Mouse (Mus musculus) midbrain, embryonic 11.5 days (tissue): Measurements from ENCODE around the gene Slc44a3. TPM values are rescaled to one million over a fixed set of nuclear protein-coding genes. Genes with fewer than 3 reads are reported as not detected.

Source experiments
- ATAC-seq: fragments of 200-750 bp; cut with Nextera tagmentation; 2 replicates; pipeline ENCODE4 v1.8.0; 2017; ENCODE audit warnings: moderate TSS enrichment, moderate library complexity; ENCODE audit not compliant: low FRiP score
- DNase-seq: peaks from one replicate; pipeline ENCODE4 v3.0.0; 2015; ENCODE audit warnings: low spot score; ENCODE audit errors: missing footprints
- H3K27ac ChIP-seq: fragments of 300-500 bp; sonication (generic); 2 replicates; pipeline ENCODE4 v1.5.1; 2014; ENCODE audit warnings: low read depth, low read length
- H3K27me3 ChIP-seq: fragments of 300-500 bp; sonication (generic); 2 replicates; pipeline ENCODE4 v1.6.1; 2014; ENCODE audit warnings: mild to moderate bottlenecking, low read length, moderate library complexity, mixed read lengths; ENCODE audit not compliant: control insufficient read depth, insufficient read depth
- H3K36me3 ChIP-seq: fragments of 300-500 bp; sonication (generic); 2 replicates; pipeline ENCODE4 v1.6.1; 2014; ENCODE audit warnings: mild to moderate bottlenecking, low read length, moderate library complexity, mixed read lengths; ENCODE audit not compliant: control insufficient read depth, insufficient read depth
- H3K4me1 ChIP-seq: fragments of 300-500 bp; sonication (generic); 2 replicates; pipeline ENCODE4 v1.6.1; 2014; ENCODE audit warnings: low read length; ENCODE audit not compliant: control insufficient read depth, insufficient read depth
- H3K4me2 ChIP-seq: fragments of 300-500 bp; sonication (generic); 2 replicates; pipeline ENCODE4 v1.6.1; 2014; ENCODE audit warnings: mild to moderate bottlenecking, moderate library complexity
- H3K4me3 ChIP-seq: fragments of 300-500 bp; sonication (generic); 2 replicates; pipeline ENCODE4 v1.5.1; 2014; ENCODE audit warnings: low read depth, low read length
- H3K9ac ChIP-seq: fragments of 300-500 bp; sonication (generic); 2 replicates; pipeline ENCODE4 v1.6.1; 2014; ENCODE audit warnings: low read length
- H3K9me3 ChIP-seq: fragments of 300-500 bp; sonication (generic); 2 replicates; pipeline ENCODE4 v1.6.1; 2016; ENCODE audit warnings: low read length; ENCODE audit not compliant: control insufficient read depth
- WGBS: fragments of 180-500 bp; shearing (Covaris S2); extraction: QIAGEN DNeasy Blood & Tissue Kit; methylation state at CpG from one replicate; pipeline ENCODE4 v1.1.7; 2014; 5-methylcytosine and 5-hydroxymethylcytosine counted together
- polyA plus RNA-seq: library from polyadenylated mRNA; unstranded; fragments of >200 nt; fragmentation: Nextera tagmentation; extraction: Ambion mirVana; gene quantifications from 2 replicates; pipeline ENCODE4 v1.2.1, GENCODE M21; 2014

The Slc44a3 gene
- polyA plus RNA-seq, 1 experiment from 2014 or later = 0.38 TPM

DNA sequence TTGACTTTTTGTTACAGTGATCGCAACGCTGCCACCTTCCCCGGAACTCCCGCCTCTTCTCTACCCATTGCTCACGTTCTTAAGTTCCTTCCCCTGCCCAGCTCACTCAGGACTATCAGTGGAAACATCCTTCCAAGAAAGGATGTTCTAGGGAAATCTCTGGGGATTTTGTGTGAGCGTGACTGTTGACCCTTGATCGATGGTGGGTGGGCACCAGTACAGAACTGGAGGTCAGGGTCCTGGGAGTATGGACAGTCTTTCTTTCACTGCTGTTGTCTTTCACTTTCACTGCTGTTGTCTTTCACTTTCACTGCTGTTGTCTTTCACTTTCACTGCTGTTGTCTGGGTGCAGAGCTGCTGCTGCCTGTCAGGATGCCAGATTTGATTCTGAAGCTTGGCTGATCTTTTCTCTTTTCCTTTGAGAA lies 38.2 kb downstream of the Slc44a3 start:
- no peak overlapping the region for H3K9ac ChIP-seq
- no peak for DNase-seq
- H3K27ac ChIP-seq = no peak overlapping the region
- H3K4me2 ChIP-seq = no peak overlapping the region
- H3K4me3 ChIP-seq = no peak overlapping the region
- H3K27me3 ChIP-seq = no peaks in the 10 kb centered on the region
- H3K4me1 ChIP-seq = peaks cover 7% of the 10 kb centered on the region
- H3K9me3 ChIP-seq = no peaks in the 10 kb centered on the region
- H3K36me3 ChIP-seq = no peaks in the 10 kb centered on the region
- no peak for ATAC-seq
- WGBS = 84% methylated on average over 7 of the region's 7 CpGs

DNA sequence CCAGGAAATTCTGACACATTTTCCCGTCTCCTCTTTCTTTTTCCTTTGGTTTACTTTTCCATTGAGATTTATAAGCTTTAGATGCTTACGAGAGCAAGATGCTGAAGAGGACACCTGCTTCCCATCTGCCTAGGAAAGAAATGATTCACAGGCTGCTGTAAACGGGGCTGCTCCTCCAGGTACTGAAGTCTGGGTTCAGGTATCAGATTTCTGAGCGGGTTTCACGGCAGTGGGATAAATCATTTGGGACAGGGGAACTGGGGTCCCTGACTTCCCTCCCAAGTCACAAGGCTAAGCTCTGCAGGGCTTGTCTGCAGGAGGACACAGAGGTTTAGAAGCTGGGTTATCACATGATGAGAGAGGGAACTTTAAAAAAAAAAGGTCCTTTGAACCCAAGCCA lies 40.2 kb downstream of the Slc44a3 start:
- H3K27ac ChIP-seq = no peak overlapping the region
- no peak overlapping the region for H3K4me2 ChIP-seq
- H3K36me3 ChIP-seq = no peaks in the 10 kb centered on the region
- H3K9ac ChIP-seq = no peak overlapping the region
- ATAC-seq (no peak), DNase-seq (no peak)
- peaks cover 7% of the 10 kb centered on the region for H3K4me1 ChIP-seq
- H3K27me3 ChIP-seq = no peaks in the 10 kb centered on the region
- no peak overlapping the region for H3K4me3 ChIP-seq
- H3K9me3 ChIP-seq = no peaks in the 10 kb centered on the region
- WGBS = 69% methylated on average over 5 of the region's 5 CpGs

DNA sequence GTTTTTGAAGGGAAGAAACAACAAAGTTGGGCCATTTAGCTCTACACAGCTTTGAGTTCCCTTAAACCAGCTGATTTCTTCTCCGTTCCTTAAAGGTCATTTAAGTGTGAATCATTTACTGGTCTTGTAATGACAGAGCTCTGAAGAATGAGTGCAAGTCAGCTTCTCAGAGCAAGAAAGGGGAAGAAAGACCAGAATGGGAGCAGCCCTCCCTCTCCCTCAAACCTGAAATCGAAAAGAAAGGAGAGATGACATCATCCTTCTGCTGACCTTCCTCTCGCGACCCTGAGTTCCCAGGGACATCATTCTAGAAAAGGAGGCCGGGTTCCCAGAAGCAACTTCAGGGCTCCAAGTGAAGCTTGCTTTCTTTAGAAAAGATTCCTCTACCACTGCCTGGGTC lies 41.3 kb downstream of the Slc44a3 start:
- Histone ChIP-seq H3K9ac (no peak overlapping the region), H3K4me2 (no peak overlapping the region), H3K27me3 (no peaks in the 10 kb centered on the region), H3K9me3 (no peaks in the 10 kb centered on the region), H3K4me3 (no peak overlapping the region), H3K4me1 (peaks cover 7% of the 10 kb centered on the region), H3K27ac (no peak overlapping the region), H3K36me3 (no peaks in the 10 kb centered on the region)
- ATAC-seq (no peak), DNase-seq (no peak)
- 51% methylated on average over 5 of the region's 5 CpGs for WGBS

GRCm38 (mm10) chr3:121489462-121490118 lies 42.6 kb downstream of the Slc44a3 start:
- no peak overlapping the region for H3K9ac ChIP-seq
- no peak overlapping the region for H3K4me2 ChIP-seq
- peaks cover 7% of the 10 kb centered on the region for H3K4me1 ChIP-seq
- DNase-seq (no peak), ATAC-seq (0 out of 2 replicates have a peak, but pooled peaks have one; percentile 36)
- H3K9me3 ChIP-seq = no peaks in the 10 kb centered on the region
- no peaks in the 10 kb centered on the region for H3K27me3 ChIP-seq
- H3K4me3 ChIP-seq = no peak overlapping the region
- WGBS = 64% methylated on average over 12 of the region's 12 CpGs
- no peak overlapping the region for H3K27ac ChIP-seq
- no peaks in the 10 kb centered on the region for H3K36me3 ChIP-seq

- H3K4me1 ChIP-seq = peaks cover 30% of the 10 kb centered on the region
- no peak for ATAC-seq
- H3K4me3 ChIP-seq = no peak overlapping the region
- H3K36me3 ChIP-seq = no peaks in the 10 kb centered on the region
- H3K27ac ChIP-seq = no peak overlapping the region
- no peaks in the 10 kb centered on the region for H3K27me3 ChIP-seq
- 80% methylated on average over 2 of the region's 2 CpGs for WGBS
- no peak overlapping the region for H3K9ac ChIP-seq
- H3K9me3 ChIP-seq = no peaks in the 10 kb centered on the region
- no peak for DNase-seq
- H3K4me2 ChIP-seq = no peak overlapping the region
Measured at GRCm38 (mm10) chr3:121485201-121485600, 47.0 kb downstream of the Slc44a3 start.

DNA sequence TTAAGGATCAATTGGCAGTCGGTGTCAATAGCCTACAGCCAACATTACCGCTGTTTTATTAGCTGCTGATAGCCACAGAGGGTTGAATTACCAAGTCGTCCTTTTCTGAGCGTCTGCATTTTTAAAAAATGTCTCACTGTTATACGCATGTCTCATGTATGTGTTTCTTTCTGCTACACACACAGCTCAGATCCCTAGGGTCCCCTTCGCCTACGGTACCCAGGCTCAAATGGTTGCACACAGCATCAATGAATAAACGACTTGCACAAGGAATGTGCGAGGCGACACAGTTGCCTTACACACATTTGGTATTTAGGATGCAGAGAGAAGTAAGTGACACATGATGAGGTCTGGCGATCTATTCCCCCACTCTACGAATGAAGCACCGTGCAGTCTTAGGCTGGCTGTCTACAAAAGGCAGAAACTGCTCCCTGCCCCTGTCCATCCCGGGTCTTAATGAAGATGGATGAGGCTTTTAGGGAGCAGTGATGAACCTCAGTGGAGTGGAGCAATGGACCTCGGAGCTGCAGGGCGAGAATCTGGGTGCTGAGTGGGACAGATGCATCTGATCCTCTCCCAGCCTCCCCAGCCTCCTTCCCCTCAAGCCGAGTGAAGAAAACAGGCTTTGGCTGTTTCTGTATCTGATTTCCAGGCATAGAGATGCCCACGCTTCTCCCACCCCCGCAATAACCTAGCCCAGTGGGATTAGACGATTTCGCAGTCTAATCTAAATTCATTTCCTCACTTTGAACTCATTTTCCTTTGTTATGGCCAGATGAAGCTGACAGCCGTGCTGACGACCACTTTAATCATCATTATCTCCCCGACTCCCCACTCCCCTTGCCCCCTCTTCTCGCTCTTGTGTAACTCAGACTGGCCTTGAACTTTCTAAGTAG lies 48.7 kb downstream of the Slc44a3 start:
- ATAC-seq = peak; percentile 19; the same call in 1 of the 2 replicates
- no peak overlapping the region for H3K4me2 ChIP-seq
- H3K9ac ChIP-seq = no peak overlapping the region
- no peak overlapping the region for H3K4me3 ChIP-seq
- H3K27me3 ChIP-seq = no peaks in the 10 kb centered on the region
- peaks cover 35% of the 10 kb centered on the region for H3K4me1 ChIP-seq
- WGBS = 58% methylated on average over 25 of the region's 25 CpGs
- no peak overlapping the region for H3K27ac ChIP-seq
- no peaks in the 10 kb centered on the region for H3K9me3 ChIP-seq
- no peak for DNase-seq
- H3K36me3 ChIP-seq = no peaks in the 10 kb centered on the region

DNA sequence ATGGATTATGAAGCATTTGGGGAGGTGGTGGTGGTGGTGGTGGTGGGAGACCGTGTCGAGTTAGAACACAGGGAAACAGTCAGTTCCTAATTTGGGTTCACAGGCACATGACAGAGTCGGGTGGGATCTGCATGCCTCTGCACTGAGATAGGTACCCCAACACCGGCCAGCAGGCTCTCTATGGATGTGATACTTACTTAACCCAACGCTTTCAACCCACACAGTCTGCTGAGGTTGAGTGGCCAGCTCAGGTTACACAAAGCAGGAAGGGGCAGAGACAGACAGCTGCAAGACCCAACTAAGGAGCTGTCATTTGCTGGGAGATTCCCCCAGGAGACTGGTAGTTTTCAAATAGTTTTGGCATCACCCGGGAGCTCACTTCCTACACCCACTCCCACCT lies 50.6 kb downstream of the Slc44a3 start:
- Histone ChIP-seq H3K4me1 (peaks cover 35% of the 10 kb centered on the region), H3K27me3 (no peaks in the 10 kb centered on the region), H3K4me3 (no peak overlapping the region), H3K27ac (no peak overlapping the region), H3K4me2 (no peak overlapping the region), H3K9ac (no peak overlapping the region), H3K9me3 (no peaks in the 10 kb centered on the region), H3K36me3 (no peaks in the 10 kb centered on the region)
- WGBS = 40% methylated on average over 6 of the region's 6 CpGs
- no peak for ATAC-seq
- no peak for DNase-seq

- H3K27me3 ChIP-seq = no peaks in the 10 kb centered on the region
- no peak for ATAC-seq
Measured at GRCm38 (mm10) chr3:121480961-121481436, 51.2 kb downstream of the Slc44a3 start.

More at GRCm38 (mm10) chr3:121480961-121481436, 51.2 kb downstream of the Slc44a3 start:
- 50% methylated on average over 8 of the region's 8 CpGs for WGBS
- no peak for DNase-seq
- Histone ChIP-seq H3K36me3 (no peaks in the 10 kb centered on the region), H3K27ac (no peak overlapping the region), H3K4me2 (no peak overlapping the region), H3K4me3 (no peak overlapping the region), H3K9ac (no peak overlapping the region), H3K4me1 (peaks cover 35% of the 10 kb centered on the region), H3K9me3 (no peaks in the 10 kb centered on the region)
